Mouse (Mus musculus) heart, postnatal 0 days (tissue): ENCODE results near the gene Ralb.

Experiments used
- CTCF ChIP-seq: IDR thresholded peaks from 2 replicates; pipeline ENCODE4 v1.5.1; 2016; ENCODE audit warnings: antibody characterized with exemption, control low read depth, low read depth
- EP300 ChIP-seq: IDR thresholded peaks from 2 replicates; pipeline ENCODE4 v1.6.1; 2016; ENCODE audit warnings: antibody characterized with exemption, low read depth

- TF ChIP-seq CTCF (no peak), EP300 (no peak)
Measured at GRCm38 (mm10) chr1:119536122-119536521, 31.5 kb upstream of the Ralb start.
